Mouse (Mus musculus): ENCODE data around the gene 9130019O22Rik. TPM values are rescaled to one million over a fixed set of nuclear protein-coding genes. Genes with fewer than 3 reads are reported as not detected.
A peak's percentile ranks its signal among the peaks of the same experiment; 100 is the strongest.
"Not testable (repeated sequence)": the region's sequence is repeated elsewhere in the genome, so short reads cannot be mapped to it uniquely, and the experiment has no call there.

Gene 9130019O22Rik
- polyA plus RNA-seq, 1 experiment: 5.1 TPM

DNA sequence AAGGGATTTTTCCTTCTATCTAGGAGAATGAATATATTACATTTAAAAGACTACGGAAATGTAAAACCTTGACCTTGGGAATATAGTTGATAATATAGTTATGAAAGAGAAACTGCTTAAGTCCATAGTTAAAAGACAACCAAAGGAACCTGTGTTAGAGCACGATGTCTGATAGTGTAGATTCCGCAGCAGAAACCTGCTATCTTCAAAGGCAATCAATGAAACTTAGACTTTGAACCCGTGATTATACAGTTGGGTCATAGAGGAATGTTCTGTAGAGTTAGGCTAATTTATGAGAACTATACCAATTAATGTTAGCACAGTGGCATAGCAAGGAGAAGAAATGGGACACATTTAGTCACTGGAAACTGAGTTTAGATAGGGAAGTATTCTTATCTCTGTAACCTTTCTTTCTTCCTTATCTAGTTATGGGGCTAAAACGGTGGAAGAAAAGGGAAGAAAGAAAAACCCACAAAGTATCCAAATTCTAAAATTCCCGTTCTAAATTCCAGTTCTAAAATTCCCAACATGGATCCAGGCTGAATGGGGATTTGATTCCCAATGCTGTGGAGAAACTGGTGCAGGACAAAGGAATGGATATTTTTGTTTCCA, 8.6 kb downstream of the 9130019O22Rik start:
- no peak overlapping the region for H3K4me3 ChIP-seq (replicated peaks; ENCODE audit: extremely low read depth, low read depth, low read length)
- TF ChIP-seq CTCF (IDR thresholded peaks at IDR 0.05; ENCODE audit: insufficient read depth, low read length): no peak
- TF ChIP-seq POLR2A (IDR thresholded peaks at IDR 0.05; ENCODE audit: borderline replicate concordance, extremely low read depth, low read depth, low read length): no peak
- no peak for DNase-seq
- 69% methylated on average over 6 of the region's 6 CpGs for WGBS
- H3K4me1 ChIP-seq (ENCODE audit: control insufficient read depth, insufficient read depth, low read length): peaks cover 4% of the 10 kb centered on the region

GRCm38 (mm10) chr7:127375271-127376245, 11.4 kb downstream of the 9130019O22Rik start, which contains the start of gene Zfp747:
Gene Zfp747 (minus strand): TSS chr7:127376050.
- peak; percentile 61; the same call in 1 of the 2 replicates for TF ChIP-seq CTCF (IDR thresholded peaks at IDR 0.05; ENCODE audit: insufficient read depth, low read length)
- TF ChIP-seq POLR2A (IDR thresholded peaks at IDR 0.05; ENCODE audit: borderline replicate concordance, extremely low read depth, low read depth, low read length): peak; percentile 88; the same call in 1 of the 2 replicates
- DNase-seq: peak; percentile 93
- peak within 1 kb of the TSS; percentile 97 for H3K4me3 ChIP-seq (replicated peaks; ENCODE audit: extremely low read depth, low read depth, low read length)
- WGBS: under 1% methylated on average over 49 of the region's 49 CpGs
- not testable (repeated sequence) for H3K4me1 ChIP-seq (ENCODE audit: control insufficient read depth, insufficient read depth, low read length)

GRCm38 (mm10) chr7:127371870-127372269, 15.1 kb downstream of the 9130019O22Rik start:
- DNase-seq: not testable (repeated sequence)
- 82% methylated on average over 3 of the region's 3 CpGs for WGBS
- TF ChIP-seq CTCF (IDR thresholded peaks at IDR 0.05; ENCODE audit: insufficient read depth, low read length): peak; percentile 16; the same call in 1 of the 2 replicates

DNA sequence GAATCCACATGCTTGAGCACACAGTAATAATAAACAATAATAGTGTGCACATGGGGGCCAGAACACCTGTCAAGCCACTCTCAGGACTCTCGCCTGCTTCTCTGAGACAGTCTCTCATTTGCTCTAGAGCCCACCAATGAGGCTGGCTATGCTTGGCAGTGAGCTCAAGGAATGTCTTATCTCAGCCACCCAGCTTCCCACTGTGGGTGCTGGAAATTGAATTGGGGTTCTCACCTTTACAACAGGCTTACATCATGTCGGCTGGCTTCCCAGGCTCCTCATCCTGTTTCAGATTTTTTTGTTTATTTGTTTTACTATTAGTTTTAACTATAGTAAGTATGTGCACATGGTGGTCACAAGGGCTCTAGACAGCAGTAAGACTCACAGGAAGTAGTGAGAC, 15.8 kb downstream of the 9130019O22Rik start:
- Histone ChIP-seq H3K4me1 (ENCODE audit: control insufficient read depth, insufficient read depth, low read length) (peaks cover 4% of the 10 kb centered on the region), H3K4me3 (replicated peaks; ENCODE audit: extremely low read depth, low read depth, low read length) (no peak overlapping the region)
- TF ChIP-seq POLR2A (IDR thresholded peaks at IDR 0.05; ENCODE audit: borderline replicate concordance, extremely low read depth, low read depth, low read length): no peak
- TF ChIP-seq CTCF (IDR thresholded peaks at IDR 0.05; ENCODE audit: insufficient read depth, low read length): no peak
- 58% methylated on average over 2 of the region's 2 CpGs for WGBS
- no peak for DNase-seq

More at GRCm38 (mm10) chr7:127371870-127372269, 15.1 kb downstream of the 9130019O22Rik start:
- H3K4me1 ChIP-seq (ENCODE audit: control insufficient read depth, insufficient read depth, low read length); H3K4me3 ChIP-seq (replicated peaks; ENCODE audit: extremely low read depth, low read depth, low read length): not testable (repeated sequence)

DNA sequence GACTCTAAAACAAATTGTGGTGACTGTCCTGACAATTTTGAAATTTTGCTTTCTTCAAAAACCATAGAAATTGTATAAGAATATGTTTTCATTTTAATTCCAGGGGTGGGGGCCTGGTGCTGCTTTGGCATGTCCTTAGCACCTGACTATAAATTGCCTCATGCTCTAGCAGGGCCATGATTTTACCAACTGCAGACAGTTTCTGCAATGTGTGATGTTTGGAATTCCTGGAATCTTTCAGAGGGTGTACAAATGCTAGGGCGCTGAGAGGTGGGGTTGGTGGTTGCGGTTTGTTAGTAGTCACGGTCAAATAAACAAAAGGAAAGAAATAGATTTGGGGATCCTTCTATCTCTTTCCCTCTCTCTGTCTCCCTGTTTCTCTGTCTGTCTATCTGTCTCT, 20.7 kb downstream of the 9130019O22Rik start:
- no peak for DNase-seq
- Histone ChIP-seq H3K4me3 (replicated peaks; ENCODE audit: extremely low read depth, low read depth, low read length) (no peak overlapping the region), H3K4me1 (ENCODE audit: control insufficient read depth, insufficient read depth, low read length) (no peaks in the 10 kb centered on the region; the same call in 1 of the 2 replicates)
- 69% methylated on average over 3 of the region's 3 CpGs for WGBS
- TF ChIP-seq CTCF (IDR thresholded peaks at IDR 0.05; ENCODE audit: insufficient read depth, low read length): no peak
- TF ChIP-seq POLR2A (IDR thresholded peaks at IDR 0.05; ENCODE audit: borderline replicate concordance, extremely low read depth, low read depth, low read length): no peak

DNA sequence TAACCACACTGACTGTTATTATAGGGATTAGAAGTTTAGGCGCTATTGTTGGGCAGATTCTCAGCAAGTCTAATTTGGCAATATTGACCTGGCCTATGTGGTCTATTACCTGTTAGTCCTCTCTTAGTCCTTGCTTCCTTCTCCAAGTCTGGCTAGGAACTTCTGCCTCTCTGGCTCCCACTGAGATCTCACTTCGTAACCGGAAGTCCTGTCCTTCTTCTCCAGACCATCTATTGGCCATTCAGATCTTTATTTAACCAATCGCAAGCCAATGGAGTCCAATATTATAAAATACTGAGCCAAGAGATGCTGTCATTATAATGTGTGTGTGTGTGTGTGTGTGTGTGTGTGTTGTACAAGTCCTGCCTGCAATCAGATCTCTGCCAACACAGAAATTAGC, 22.8 kb downstream of the 9130019O22Rik start:
- TF ChIP-seq POLR2A (IDR thresholded peaks at IDR 0.05; ENCODE audit: borderline replicate concordance, extremely low read depth, low read depth, low read length): no peak
- TF ChIP-seq CTCF (IDR thresholded peaks at IDR 0.05; ENCODE audit: insufficient read depth, low read length): no peak
- DNase-seq: no peak
- 64% methylated on average over 4 of the region's 4 CpGs for WGBS

GRCm38 (mm10) chr7:127363475-127363921, 23.5 kb downstream of the 9130019O22Rik start:
- DNase-seq: peak; percentile 47
- no peaks in the 10 kb centered on the region; the same call in 1 of the 2 replicates for H3K4me1 ChIP-seq (ENCODE audit: control insufficient read depth, insufficient read depth, low read length)
- no peak for TF ChIP-seq CTCF (IDR thresholded peaks at IDR 0.05; ENCODE audit: insufficient read depth, low read length)
- TF ChIP-seq POLR2A (IDR thresholded peaks at IDR 0.05; ENCODE audit: borderline replicate concordance, extremely low read depth, low read depth, low read length): no peak
- peak overlapping the region; percentile 9 for H3K4me3 ChIP-seq (replicated peaks; ENCODE audit: extremely low read depth, low read depth, low read length)
- 8% methylated on average over 24 of the region's 24 CpGs for WGBS

More for the DNA sequence above, 22.8 kb downstream of the 9130019O22Rik start:
- Histone ChIP-seq H3K4me3 (replicated peaks; ENCODE audit: extremely low read depth, low read depth, low read length) (peak overlapping the region; percentile 43), H3K4me1 (ENCODE audit: control insufficient read depth, insufficient read depth, low read length) (no peaks in the 10 kb centered on the region; the same call in 1 of the 2 replicates)

- DNase-seq: peak; percentile 35
- TF ChIP-seq CTCF (IDR thresholded peaks at IDR 0.05; ENCODE audit: insufficient read depth, low read length): peak; percentile 26; the same call in 1 of the 2 replicates
- 13% methylated on average over 13 of the region's 13 CpGs for WGBS
- H3K4me1 ChIP-seq (ENCODE audit: control insufficient read depth, insufficient read depth, low read length): not testable (repeated sequence)
- H3K4me3 ChIP-seq (replicated peaks; ENCODE audit: extremely low read depth, low read depth, low read length): peak overlapping the region; percentile 58
These were observed 24.5 kb downstream of the 9130019O22Rik start for GRCm38 (mm10) chr7:127362418-127362817.

GRCm38 (mm10) chr7:127361449-127361848, 25.5 kb downstream of the 9130019O22Rik start:
- TF ChIP-seq POLR2A (IDR thresholded peaks at IDR 0.05; ENCODE audit: borderline replicate concordance, extremely low read depth, low read depth, low read length): no peak
- TF ChIP-seq CTCF (IDR thresholded peaks at IDR 0.05; ENCODE audit: insufficient read depth, low read length): no peak
- Histone ChIP-seq H3K4me1 (ENCODE audit: control insufficient read depth, insufficient read depth, low read length) (no peaks in the 10 kb centered on the region; the same call in 1 of the 2 replicates), H3K4me3 (replicated peaks; ENCODE audit: extremely low read depth, low read depth, low read length) (no peak overlapping the region)
- no peak for DNase-seq
- whole genome bisulfite sequencing: 45% methylated on average over 13 of the region's 13 CpGs
